Mouse (Mus musculus) liver, embryonic 11.5 days (tissue): ENCODE results near the gene Dusp27. TPM values are rescaled to one million over a fixed set of nuclear protein-coding genes. Genes with fewer than 3 reads are reported as not detected.

Experiments used
- polyA plus RNA-seq: library from polyadenylated mRNA; unstranded; fragments of >200 nt; fragmentation: Nextera tagmentation; extraction: Ambion mirVana; gene quantifications from 2 replicates; pipeline ENCODE4 v1.2.1, GENCODE M21; 2014

The Dusp27 gene
- polyA plus RNA-seq, 1 experiment from 2014 or later: 1.0 TPM

Other genes starting within 250 kb of the Dusp27 start
- gene Pou2f1, start 125.2 kb downstream of the Dusp27 start, polyA plus RNA-seq: 15.5 and 16.5 TPM in 2 replicates
- not detected in 2 replicates for gene Gpa33, start 2.3 kb upstream of the Dusp27 start, polyA plus RNA-seq
- not detected in 2 replicates for gene Mael, start 110.8 kb upstream of the Dusp27 start, polyA plus RNA-seq
- gene Ildr2, start 126.2 kb upstream of the Dusp27 start, polyA plus RNA-seq: 0.43 and 0.53 TPM in 2 replicates